Mouse (Mus musculus) central nervous system, embryonic 11.5 days (tissue): ENCODE measurements around the gene Ubl5. TPM values are rescaled to one million over a fixed set of nuclear protein-coding genes. Genes with fewer than 3 reads are reported as not detected.

Source experiments
- polyA plus RNA-seq: library from polyadenylated mRNA; depleted of rRNA; stranded (reverse); fragments of >200 nt; gene quantifications from 2 replicates; pipeline ENCODE4 v1.2.3, GENCODE M21; 2012; rRNA removed

Gene Ubl5
- 356 and 496 TPM in 2 replicates for polyA plus RNA-seq

GRCm38 (mm10) chr9:20642101-20642895 lies at the start of gene Ubl5:
TSS of gene Ubl5 (plus strand) at chr9:20642878.

DNA sequence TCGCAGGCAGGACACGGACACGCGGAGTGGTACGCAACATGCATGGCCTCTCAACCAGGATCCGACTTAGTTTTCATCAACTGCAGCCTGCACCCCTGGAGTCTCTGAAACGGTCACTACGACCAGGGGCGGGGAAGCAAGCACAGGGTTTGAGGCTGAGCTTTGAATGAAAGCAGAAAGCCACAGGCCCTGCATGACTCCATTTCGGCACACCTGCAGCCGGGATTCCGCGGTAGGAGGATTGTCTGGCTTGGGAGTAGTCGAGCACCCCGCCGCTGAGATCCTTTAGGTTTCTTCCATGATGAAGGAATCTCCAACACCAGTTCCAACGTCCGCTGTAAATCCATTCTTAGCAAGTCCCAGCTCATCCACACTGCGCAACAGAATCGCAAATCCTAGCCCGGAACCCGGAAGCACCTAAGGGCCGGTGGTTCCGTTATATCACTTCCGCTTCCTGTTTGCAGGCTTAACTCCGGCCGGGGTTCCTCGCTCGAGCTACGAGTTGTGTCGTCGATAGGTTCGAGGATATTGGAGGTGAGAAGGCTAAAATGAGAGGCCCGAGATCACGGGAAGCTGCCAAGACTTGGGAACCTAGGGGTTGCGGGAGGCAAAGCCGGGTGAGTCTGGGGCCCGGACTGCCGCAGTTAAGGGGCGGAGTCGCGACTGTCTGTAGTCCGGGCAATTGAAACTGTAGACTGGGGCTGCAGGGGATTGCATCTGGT lies 1.8 kb downstream of the Ubl5 start, which contains the start of gene Fbxl12:
Gene Fbxl12 (minus strand): TSS at position 408 of the 722 bp plus-strand sequence.

GRCm38 (mm10) chr9:20651602-20652259 lies 9.1 kb downstream of the Ubl5 start, which contains the start of gene Pin1:
TSS of gene Pin1 (plus strand) at chr9:20652095.

Other genes with a start within 250 kb of the Ubl5 start
- gene Zfp26, start 182.7 kb upstream of the Ubl5 start, polyA plus RNA-seq, result 14.0 and 22.5 TPM in 2 replicates
- 22.6 and 29.3 TPM in 2 replicates for gene Zfp426, start 150.1 kb upstream of the Ubl5 start, polyA plus RNA-seq
- 48.9 and 75.4 TPM in 2 replicates for gene Zfp266, start 121.5 kb upstream of the Ubl5 start, polyA plus RNA-seq
- 9.9 and 17.5 TPM in 2 replicates for gene Zfp846, start 61.6 kb upstream of the Ubl5 start, polyA plus RNA-seq
- gene Fbxl12, start 1.9 kb downstream of the Ubl5 start, polyA plus RNA-seq, result 23.0 and 30.5 TPM in 2 replicates
- 21.5 and 33.5 TPM in 2 replicates for gene Pin1, start 9.2 kb downstream of the Ubl5 start, polyA plus RNA-seq
- 11.8 and 21.4 TPM in 2 replicates for gene Olfm2, start 103.5 kb downstream of the Ubl5 start, polyA plus RNA-seq
- 0.58 and 0.86 TPM in 2 replicates for gene Col5a3, start 172.2 kb downstream of the Ubl5 start, polyA plus RNA-seq
- gene Rdh8, start 175.6 kb downstream of the Ubl5 start, polyA plus RNA-seq, result not detected in 2 replicates
- 3.6 and 3.9 TPM in 2 replicates for gene A230050P20Rik, start 225.8 kb downstream of the Ubl5 start, polyA plus RNA-seq
- gene Angptl6, start 236.8 kb downstream of the Ubl5 start, polyA plus RNA-seq, result 3.7 and 4.7 TPM in 2 replicates
- 93.6 and 97.4 TPM in 2 replicates for gene Ppan, start 245.3 kb downstream of the Ubl5 start, polyA plus RNA-seq